Mouse (Mus musculus) effector memory CD4-positive, alpha-beta T cell, adult 7 months (primary cell): Measurements from ENCODE around the gene Vmn1r199. TPM values are rescaled to one million over a fixed set of nuclear protein-coding genes. Genes with fewer than 3 reads are reported as not detected.

ENCODE experiments used
- polyA plus RNA-seq: library from polyadenylated mRNA; unstranded; fragments of 100-300 nt; shearing (Covaris generic); gene quantifications from one replicate; pipeline ENCODE4 v1.2.1, GENCODE M21; 2017

The Vmn1r199 gene
- polyA plus RNA-seq: not detected

DNA sequence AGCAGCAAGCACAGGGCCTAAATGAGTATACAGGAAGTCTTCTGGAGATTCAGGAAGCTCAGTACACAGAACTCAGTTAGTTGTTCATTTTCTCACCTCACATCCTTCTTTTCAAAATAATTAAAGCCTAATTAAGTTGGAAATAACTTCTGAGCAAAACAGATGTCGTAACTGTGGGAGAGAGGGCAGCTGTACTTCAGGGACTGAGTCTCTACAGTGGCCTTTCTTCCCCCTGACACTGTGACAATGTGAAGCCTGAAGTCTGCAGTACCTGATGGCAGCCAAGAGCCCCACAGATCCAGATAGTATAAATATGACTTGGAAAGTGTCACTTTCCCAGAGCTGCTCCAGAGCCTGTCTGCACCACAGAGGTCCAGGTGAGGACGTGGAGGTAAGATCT is at the start of gene Vmn1r199:
TSS of gene Vmn1r199 (plus strand) at position 301 of the 400 bp plus-strand sequence.

DNA sequence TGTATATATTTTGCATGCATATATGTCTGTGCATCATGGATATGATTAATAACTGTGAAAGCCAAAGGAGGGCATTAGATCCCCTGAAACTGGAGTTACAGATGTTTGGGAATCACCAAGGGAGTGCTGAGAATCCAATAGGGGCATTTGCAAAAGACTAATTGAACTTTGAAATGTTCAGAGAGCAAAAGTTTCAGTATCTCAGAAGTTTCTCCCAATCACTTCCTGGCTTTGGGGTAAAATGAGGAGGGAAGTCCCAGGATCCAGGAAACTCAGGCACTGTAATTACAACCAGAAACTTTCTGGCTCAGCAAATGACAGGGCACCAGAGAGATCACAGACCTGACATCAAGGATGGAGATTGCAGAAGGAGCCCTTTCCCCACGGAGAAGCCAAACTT is 29.6 kb upstream of the Vmn1r199 start, which contains the start of gene Vmn1r198:
TSS of gene Vmn1r198 (plus strand) at position 301 of the 400 bp plus-strand sequence.

DNA sequence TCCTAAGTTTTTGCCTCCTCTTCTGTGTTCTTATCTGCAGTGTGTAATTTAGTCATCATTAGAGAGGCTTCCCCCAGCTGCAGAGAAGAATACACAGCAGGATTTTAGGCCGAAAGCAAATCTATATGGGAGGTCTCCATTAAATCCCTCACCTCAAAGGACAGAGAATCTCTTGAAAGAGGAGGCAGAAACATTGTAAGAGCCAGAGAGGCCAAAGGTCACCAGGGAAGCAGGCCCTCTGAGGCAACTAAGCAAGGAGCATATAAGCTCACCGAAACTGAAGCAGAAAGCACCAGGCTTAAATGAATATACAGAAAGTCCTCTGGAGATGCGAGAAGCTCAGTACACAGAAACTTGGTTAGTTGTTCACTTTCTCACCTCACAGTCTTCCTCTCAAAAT is 10.5 kb downstream of the Vmn1r199 start, which contains the start of gene Vmn1r200:
TSS of gene Vmn1r200 (plus strand) at position 301 of the 400 bp plus-strand sequence.

Other genes with a start within 250 kb of the Vmn1r199 start
- not detected for gene Vmn1r191, start 195.8 kb upstream of the Vmn1r199 start, polyA plus RNA-seq
- gene Vmn1r192, start 188.7 kb upstream of the Vmn1r199 start, polyA plus RNA-seq: not detected
- 0.06 TPM for gene Vmn1r193, start 156.7 kb upstream of the Vmn1r199 start, polyA plus RNA-seq
- gene Vmn1r194, start 135.6 kb upstream of the Vmn1r199 start, polyA plus RNA-seq: not detected
- gene Vmn1r195, start 109.3 kb upstream of the Vmn1r199 start, polyA plus RNA-seq: not detected
- gene Vmn1r196, start 89.9 kb upstream of the Vmn1r199 start, polyA plus RNA-seq: 0.15 TPM
- gene Vmn1r197, start 55.2 kb upstream of the Vmn1r199 start, polyA plus RNA-seq: not detected
- gene Vmn1r198, start 29.5 kb upstream of the Vmn1r199 start, polyA plus RNA-seq: 0.46 TPM
- gene Vmn1r200, start 10.6 kb downstream of the Vmn1r199 start, polyA plus RNA-seq: 0.67 TPM
- not detected for gene Vmn1r201, start 92.1 kb downstream of the Vmn1r199 start, polyA plus RNA-seq
- 0.07 TPM for gene Vmn1r202, start 125.6 kb downstream of the Vmn1r199 start, polyA plus RNA-seq
- gene Vmn1r203, start 138.3 kb downstream of the Vmn1r199 start, polyA plus RNA-seq: 0.12 TPM
- gene Vmn1r204, start 173.4 kb downstream of the Vmn1r199 start, polyA plus RNA-seq: not detected
- gene Vmn1r205, start 213.2 kb downstream of the Vmn1r199 start, polyA plus RNA-seq: not detected
- 0.35 TPM for gene Vmn1r206, start 244.4 kb downstream of the Vmn1r199 start, polyA plus RNA-seq